Comparison of ENCODE assay signal across 11 mouse cellular contexts in the genomic region with DNA sequence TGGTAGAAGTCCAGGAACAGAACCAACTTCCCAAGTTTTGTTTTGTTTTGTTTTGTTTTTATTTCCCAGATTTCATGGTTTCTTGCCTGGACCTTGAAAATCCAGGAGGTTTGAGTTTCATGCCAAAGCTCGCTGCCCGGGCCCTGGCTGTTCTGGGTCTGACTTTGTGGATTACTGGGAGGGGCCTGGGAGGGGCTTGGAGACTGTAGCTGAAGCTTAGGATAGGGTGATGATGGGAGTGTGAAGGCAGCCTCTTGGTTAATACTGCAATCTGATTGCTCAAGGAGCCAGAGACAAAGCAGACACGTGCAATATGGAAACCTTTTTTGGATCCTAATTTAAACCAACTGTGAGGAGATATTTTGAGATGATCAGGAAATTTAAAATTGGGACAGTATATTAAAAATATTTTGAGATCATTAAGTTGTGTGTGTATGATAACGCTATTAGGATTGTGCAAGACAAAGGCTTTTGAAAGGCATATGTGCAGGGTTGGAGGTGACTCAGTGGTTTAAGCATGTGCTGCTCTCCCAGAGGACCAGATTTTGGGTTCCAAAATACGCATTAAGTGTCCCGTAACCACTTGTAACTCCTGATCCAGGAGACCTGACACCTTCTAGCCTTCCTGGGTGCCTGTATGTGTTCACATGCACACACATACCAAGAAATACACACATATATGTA.
DNase-seq lines count a peak whose midpoint lies in the region.
"Had no signal": no experiment of that assay in that cellular context is flagged by ENCODE, and none has a peak within 500 bp of the region (broad histone marks: within the 10 kb centered on the region; RNA-seq: fewer than 3 reads in every experiment).

No protein-coding gene starts in this region.

- intact Hi-C loops in gastrocnemius, postnatal 14 days (cut with DNase I; ENCODE audit: low total_unique reads) = no loop called here

- 0 out of 2 replicates have a peak overlapping the region, but pooled peaks have one; percentile 7 for H3K27ac ChIP-seq in macrophage
- H3K27ac ChIP-seq: forebrain, embryonic 13.5 days had no signal

- H3K79me2 ChIP-seq in macrophage (ENCODE audit: inconsistent target) = no peaks in the 10 kb centered on the region

- H3K4me3 ChIP-seq in macrophage (ENCODE audit: inconsistent target) = no peak overlapping the region
- H3K4me3 ChIP-seq: forebrain, embryonic 13.5 days had no signal

- no peaks in the 10 kb centered on the region for H3K36me3 ChIP-seq in macrophage (ENCODE audit: inconsistent target)

- 50% methylated on average over 6 of the region's 6 CpGs for WGBS in macrophage (ENCODE audit: missing documents)

- DNase-seq in embryo, embryonic 11 days = peak; percentile 35
- DNase-seq in embryo, embryonic 10 days (ENCODE audit: low spot score) = no peak
- peak; percentile 72 for DNase-seq in ES-CJ7 (ENCODE audit: low read depth, low spot score)
- DNase-seq in gastrocnemius, postnatal 14 days = peak; percentile 55
- DNase-seq in cerebellum, postnatal 4 days (ENCODE audit: low spot score in 2 of 2) = no peak
- DNase-seq in urinary bladder, adult 2 months (ENCODE audit: low spot score) = no peak
- DNase-seq in thymus, postnatal 0 days (ENCODE audit: low spot score) = no peak
- DNase-seq: layer of hippocampus, postnatal 36 days; thymus, postnatal 4 days had no signal

Comparison
In these comparisons a context has a peak if more than half of its experiments do, and no peak if none do; other contexts are left out.
1. DNase-seq: peak in embryo, embryonic 11 days (single experiment), ES-CJ7 (single experiment) and gastrocnemius, postnatal 14 days (single experiment); none in embryo, embryonic 10 days (single experiment), cerebellum, postnatal 4 days (0 of 2), urinary bladder, adult 2 months (single experiment) and thymus, postnatal 0 days (single experiment).